In genomic region chr7:55198806-55199205, GRCm38 (mm10) we compare ENCODE assay signal across 17 mouse cellular contexts.
DNase-seq lines count a peak whose midpoint lies in the region.
"Had no signal": no experiment of that assay in that cellular context is flagged by ENCODE, and none has a peak within 500 bp of the region (broad histone marks: within the 10 kb centered on the region; RNA-seq: fewer than 3 reads in every experiment).

No protein-coding gene starts in this region.

- peak; percentile 3 for DNase-seq in layer of hippocampus, adult 9-11 months
- no peak for DNase-seq in layer of hippocampus, postnatal 36 days
- peak; percentile 5 for DNase-seq in left cerebral cortex, postnatal 14 days (ENCODE audit: low spot score in 2 of 2)
- no peak for DNase-seq in left cerebral cortex, postnatal 10 days (ENCODE audit: extremely low spot score in 1 of 2, low spot score in 2 of 2)
- DNase-seq in right cerebral cortex, postnatal 36 days (ENCODE audit: low spot score in 2 of 2): peak; percentile 2 to 8
- no peak for DNase-seq in right cerebral cortex, postnatal 25 days
- DNase-seq in adrenal gland, adult 2 months: no peak
- DNase-seq: adrenal gland, adult 8-10 months; adrenal gland, postnatal 25 days; cerebellum, adult 18-20 months; cerebellum, adult 9-10 months; cerebellum, postnatal 14 days; gastrocnemius, adult 2 months; gastrocnemius, postnatal 14 days; heart, adult 11 months; heart, postnatal 10 days; heart, postnatal 36 days had no signal

- intact Hi-C loops in left cerebral cortex, postnatal 14 days (cut with DNase I): no loop called here
- intact Hi-C loops in left cerebral cortex, postnatal 10 days (cut with DNase I): no loop called here

Comparison
In these comparisons a context has a peak if more than half of its experiments do, and no peak if none do; other contexts are left out.
1. DNase-seq: peak in layer of hippocampus, adult 9-11 months (single experiment), left cerebral cortex, postnatal 14 days (2 of 2) and right cerebral cortex, postnatal 36 days (2 of 2); none in layer of hippocampus, postnatal 36 days (0 of 2), left cerebral cortex, postnatal 10 days (0 of 2), right cerebral cortex, postnatal 25 days (single experiment) and adrenal gland, adult 2 months (single experiment).